Mouse (Mus musculus): Measurements from ENCODE around the gene 1700010B08Rik.
A peak's percentile ranks its signal among the peaks of the same experiment; 100 is the strongest.
"Not testable (repeated sequence)": the region's sequence is repeated elsewhere in the genome, so short reads cannot be mapped to it uniquely, and the experiment has no call there.

1700010B08Rik gene

DNA sequence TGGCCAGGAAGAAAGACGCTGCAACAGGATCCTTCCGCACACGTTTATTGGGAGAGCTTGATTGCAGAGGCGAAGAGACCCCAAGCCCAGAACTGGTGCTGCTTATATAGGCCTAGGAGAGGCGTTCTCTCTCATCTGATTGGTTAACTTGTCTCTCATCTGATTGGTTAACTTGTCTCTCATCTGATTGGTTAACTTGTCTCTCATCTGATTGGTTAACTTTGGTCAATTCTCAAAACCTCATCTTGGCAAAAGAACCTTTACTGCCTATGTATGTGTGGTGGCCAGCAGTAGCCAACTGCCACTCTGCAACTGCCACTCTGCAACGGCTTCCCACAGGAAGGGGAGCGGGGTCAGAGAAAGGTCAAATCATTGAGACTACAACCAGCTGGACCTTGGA lies at the start of gene 1700010B08Rik:
Gene 1700010B08Rik (plus strand): TSS at position 301 of the 400 bp plus-strand sequence.
- DNase-seq, result not testable (repeated sequence)

DNA sequence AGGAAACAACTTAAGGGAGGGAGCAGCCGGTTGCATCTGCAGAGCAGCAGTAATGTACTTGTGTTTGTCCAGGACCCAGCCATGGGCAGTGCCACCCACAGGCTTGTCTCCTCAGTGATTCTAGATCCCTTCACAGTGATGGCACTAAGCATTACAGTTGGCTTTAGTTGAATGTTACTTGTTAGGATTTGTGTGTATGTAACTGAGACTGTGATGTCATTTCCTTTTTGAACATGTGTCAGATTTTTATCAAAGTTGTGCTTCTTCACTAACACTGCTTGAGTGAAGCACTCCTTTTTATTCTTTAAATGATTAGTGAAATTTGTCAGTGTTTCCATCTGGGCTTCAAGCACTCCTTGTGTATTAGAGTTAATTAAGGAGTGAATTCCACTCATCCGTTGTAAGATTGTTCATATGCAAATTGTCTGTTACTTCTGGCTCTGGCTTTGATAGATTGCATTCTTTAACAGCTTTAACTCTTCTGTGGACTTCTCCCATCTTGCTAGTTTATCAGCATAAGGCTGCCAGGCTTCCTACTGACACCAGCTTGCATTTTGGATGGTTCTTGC lies 46.8 kb upstream of the 1700010B08Rik start:
- no peak for DNase-seq

DNA sequence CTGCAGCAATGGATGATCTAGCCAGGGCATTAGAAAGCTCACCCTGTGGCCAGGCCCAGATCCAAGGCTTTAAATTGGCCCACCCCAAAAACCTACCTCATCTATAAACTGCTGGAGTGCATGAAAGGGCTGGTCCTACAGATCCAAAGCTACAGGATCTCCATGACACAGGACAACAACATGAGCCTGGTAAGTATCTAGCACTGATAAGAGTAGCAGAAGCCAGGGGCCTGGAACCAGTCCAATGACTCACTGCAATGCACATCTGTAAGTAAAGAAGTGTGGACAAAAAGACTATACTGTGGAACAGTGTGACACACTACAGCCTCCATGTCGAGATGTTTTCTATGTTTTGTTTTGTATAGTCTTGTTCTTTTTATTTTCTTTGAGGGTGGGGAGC lies 45.7 kb upstream of the 1700010B08Rik start:
- no peak for DNase-seq

DNA sequence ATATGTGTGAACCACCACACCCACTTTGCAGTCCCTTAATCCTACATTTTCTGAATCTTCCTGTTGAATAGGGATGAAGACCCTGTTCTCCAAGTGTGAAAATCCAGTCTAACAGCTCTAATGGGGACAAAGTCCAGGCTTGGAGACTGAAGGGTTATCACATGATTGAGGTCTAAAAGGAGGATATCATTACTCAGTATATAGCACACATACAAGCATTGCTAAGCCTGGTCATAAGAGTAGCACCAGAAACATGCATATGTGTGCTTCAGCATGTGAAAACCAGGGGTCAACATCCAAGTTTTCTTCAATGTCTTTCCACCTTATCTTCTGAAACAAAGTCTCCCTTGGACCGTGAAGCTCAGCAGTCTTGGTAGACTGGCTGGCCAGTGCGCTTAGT lies 40.6 kb upstream of the 1700010B08Rik start:
- DNase-seq, result no peak

DNA sequence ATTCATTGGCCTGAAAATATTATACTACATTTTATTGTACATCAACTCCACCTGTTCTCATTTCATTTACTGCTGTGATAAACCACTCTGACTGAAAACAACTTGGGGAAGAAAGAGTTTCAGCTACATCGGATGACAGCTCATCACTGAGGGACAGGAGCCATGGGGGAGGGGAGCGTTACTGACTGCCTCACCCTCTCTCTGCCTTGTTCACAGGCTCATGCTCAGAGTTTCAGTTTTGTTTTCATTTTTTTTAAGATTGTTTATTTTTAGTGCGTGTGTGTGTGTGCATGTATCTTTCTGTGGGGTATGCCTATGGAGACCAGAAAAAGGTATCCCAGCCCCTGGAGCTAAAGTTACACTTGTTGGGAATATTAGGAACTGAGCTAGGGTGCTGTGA lies 40.0 kb upstream of the 1700010B08Rik start:
- no peak for DNase-seq

DNA sequence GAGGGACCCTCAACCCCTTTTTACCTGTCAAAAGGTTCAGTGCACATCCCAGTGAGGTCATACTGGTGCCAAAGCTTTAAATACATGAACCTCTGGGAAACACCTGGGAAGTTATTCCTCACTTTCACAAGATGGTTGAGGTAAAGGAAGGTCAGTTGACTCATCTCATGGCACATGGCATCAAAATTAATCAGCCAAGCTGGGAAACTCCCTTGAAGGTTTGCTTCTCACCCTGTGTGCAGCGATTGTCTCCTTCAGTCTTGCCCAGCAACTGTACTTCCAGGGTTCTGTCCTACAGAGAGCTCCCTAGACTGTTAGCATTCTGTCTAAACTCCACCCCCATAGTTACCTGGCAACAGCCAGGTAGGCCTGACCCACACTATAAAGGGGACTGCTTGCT lies 39.1 kb upstream of the 1700010B08Rik start:
- DNase-seq, result no peak

DNA sequence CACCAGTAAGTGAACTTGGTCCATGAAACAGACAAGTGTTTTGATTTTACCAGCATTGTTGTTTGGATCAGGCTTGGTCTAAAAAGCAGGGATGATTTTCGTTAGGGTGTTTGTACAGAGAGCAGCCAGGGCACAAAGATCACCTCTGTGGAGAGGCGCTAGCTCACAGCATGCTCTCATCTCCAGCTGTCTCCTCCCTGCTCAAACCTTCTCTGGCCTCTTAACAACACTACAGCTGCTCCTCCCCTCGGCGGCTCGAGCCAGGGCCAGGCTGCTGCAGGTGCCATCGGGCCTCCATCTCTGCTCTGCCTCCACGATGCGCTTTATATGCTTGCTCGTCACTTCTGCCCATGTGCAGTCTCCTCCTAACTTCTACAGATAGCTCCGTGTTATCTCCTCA lies 36.4 kb upstream of the 1700010B08Rik start:
- no peak for DNase-seq

DNA sequence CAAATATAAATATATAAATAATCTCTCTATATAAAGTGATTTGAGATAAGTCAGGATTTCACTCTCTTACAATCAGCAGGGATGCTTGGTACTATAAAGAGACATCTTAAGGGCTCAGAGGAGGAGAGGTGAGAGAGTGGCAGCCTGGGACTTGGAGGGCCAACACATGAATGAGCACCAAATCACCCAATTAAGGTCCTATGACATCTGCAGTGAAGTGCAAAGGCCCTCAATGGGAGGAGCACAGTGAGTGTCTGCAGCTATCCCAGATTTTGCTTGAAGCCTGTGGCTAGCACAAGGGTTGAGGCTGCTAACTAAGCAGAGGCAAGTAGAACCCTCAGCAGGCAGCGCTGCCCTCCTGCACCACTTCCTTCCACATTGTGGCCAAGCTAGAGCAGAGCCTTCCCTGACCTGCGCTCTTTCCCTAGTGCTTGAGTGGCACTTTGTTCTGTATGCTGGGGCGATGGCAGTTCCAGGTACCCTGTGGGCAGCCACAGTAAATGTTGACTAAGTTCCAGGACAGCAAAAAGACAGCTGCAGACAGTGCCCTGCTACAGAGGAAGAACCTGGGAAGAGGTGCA lies 33.3 kb upstream of the 1700010B08Rik start:
- DNase-seq, result peak in 1 of 2 experiments; percentile 11

DNA sequence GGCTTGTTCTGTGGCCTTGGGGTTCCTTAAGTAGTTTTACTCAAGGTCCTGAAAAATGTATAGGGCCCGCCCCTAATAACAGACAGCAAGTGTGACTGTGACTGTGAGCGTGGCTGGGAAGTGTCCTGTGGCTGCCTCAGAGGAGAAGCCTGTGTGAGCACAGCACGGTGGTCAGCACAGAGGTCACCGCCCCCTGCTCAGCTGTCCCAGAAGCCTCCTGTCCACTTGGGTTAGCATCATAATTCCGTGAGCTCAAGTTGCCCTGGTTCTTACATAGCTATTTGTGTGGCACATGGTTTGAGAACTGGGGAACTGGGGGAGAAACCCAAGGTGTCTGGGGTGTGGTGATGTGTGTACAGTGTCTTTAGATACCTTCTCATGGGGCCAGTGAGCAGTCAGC lies 31.9 kb upstream of the 1700010B08Rik start:
- no peak for DNase-seq

DNA sequence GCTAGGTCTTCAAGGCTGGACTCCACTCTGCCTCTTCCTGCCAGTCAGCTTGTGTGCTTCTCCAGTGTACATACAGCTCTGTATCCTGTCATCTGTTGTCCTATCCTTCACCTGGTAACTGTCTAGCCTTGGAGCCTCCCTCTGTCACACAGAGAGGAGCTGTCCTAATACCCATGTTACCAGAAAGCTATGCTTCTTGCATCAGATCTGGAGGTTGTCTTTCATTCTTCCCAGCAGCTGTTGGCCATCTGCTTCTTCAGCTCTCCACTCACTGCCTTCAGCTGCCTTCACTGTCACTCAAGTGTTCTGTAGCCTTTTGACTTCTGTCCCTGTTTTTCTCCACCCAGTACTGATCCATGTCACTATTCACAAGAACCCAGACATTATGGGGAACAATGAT lies 29.4 kb upstream of the 1700010B08Rik start:
- DNase-seq, result no peak

DNA sequence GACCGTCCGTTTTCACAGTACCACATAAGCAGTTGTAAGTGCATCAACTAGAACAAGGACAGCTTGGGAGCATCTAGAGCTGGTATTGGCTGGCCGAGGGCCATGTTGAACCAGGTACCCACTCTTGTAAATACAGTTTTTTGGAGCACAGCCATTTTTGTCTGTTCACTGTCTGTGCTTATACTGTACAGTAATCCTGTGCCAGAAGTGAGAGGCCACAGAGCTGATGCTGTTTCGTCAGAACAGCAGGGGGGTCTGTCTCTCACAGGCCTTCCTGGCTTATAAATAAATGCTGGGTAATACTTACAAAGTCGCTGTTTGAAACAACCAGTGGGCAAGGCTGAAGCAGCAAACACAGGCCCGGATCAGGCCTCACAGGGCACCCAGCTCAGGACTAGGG lies 27.5 kb upstream of the 1700010B08Rik start:
- DNase-seq, result no peak

DNA sequence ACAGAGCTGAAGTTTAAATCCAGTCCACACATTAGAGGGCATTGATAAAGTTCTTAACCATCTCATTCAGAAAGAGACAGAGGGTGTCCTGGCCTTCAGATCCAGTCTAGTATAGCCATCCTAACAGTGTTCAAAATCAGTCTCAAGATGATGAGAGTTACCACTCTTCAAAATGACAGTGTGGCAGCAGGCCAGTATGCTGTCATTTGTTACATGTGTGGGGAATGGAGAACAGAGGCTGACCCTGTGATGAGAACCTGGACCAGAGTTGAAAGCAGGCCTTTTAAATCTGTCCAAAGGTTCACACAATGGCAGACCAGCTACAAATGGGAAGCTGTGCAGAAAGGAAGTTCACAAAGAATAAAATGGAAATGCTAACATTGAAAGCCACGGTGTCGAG lies 26.5 kb upstream of the 1700010B08Rik start:
- DNase-seq, result no peak

DNA sequence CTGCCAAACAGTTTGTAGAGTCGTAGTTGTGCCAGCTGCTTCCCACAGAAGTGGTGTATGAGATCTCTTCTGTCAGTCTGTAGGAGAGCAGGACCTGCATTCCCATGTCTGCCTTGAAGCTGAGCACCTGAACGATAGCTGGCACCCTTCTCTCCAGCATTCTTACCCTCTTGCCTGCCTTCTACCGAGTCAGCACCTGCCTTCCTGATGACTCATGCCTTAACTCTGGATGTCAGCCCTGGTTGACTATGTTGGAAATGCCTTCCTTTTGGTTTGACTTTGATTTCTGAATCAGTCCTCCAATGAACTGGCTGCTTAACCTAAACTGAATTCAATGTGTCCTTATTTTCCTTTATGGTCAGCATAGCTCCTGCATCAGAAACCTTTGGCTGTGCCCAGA lies 20.4 kb upstream of the 1700010B08Rik start:
- no peak for DNase-seq

DNA sequence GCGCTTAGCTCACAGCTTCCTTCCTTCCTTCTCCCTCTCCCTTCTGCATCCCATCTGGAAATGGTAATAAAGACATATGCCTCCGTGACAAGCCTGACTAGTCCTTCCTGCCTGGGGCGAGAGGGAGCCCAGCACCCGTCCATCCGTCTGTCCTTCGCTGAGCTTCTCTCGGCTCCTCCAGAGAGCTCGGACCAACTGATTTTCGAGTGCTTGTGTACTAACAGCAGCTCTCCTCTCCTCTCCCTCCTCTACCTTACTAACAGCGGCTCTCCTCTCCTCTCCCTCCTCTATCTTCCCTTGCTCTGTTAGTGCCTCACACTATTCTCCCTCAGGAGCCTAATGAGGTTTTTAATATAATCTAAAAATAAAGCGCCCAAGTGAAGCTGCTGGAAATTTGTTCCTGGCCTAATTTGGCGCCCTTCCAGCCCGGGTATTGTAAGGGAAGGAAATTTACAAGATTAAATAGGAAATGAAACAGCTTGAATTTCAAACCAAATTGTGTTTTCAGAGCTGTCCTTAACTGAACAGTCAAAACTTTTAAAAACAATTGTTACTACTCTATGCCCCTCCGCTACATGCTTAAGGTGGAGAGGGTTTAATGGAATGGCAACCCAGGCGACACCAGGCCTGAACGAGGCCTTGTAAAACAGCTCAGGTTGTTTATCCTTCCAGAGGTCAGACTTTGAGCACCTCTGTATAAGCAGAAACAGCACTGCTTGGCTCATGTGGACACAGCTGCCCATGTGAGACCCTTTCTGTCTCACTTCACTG lies 16.9 kb upstream of the 1700010B08Rik start:
- DNase-seq, result no peak

DNA sequence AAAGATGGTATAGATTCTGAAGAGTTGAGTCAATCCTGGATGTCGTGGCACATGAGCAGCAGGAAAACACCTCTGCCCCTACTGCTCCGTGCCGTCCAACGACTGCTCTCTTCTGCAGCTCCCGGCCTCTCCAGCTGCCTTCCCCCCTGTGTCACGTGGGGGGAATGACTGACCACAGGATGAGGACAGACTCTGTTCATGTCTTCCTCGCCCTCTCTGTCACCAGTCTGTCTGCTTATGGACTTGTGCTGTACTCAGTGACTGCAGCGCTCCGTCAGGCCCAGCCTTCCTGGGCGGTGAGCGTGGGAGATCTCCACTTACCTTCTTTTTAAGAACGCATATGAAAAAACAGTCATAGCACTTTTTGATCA lies 16.4 kb upstream of the 1700010B08Rik start:
- DNase-seq, result no peak

DNA sequence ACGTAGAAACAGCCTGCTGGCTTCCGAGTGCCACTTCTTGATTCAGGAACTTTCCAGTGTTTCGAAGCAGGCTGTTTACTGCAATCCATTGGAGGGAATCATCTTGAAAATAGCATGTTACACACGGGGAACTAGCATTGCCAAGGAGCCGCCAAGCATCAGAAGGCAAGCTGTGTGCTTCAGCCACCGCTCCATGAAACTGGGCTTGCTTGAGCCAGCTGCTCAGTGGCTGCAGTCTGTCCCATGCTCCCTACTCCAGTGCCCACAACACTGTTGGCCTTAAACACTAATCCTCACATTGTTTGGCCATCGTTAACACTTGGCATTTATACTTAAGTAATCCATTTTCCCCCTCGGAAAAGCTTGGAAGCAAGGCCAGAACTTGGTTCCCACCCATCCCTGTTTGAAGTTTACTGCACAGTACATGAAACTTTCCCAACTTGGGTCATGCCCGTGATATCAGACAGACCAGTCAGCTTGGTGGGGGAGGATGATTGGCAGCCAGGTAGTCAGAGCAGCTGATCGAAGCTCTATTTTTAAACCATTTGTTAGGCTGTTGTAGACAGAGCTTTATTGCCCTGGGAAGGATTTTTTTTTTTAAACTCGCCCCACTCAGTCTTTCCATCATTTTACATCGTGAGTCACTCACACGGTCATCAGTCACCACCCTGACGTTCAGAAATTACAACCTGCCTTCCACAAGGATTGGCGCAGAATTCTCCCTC lies 13.2 kb upstream of the 1700010B08Rik start:
- no peak for DNase-seq

DNA sequence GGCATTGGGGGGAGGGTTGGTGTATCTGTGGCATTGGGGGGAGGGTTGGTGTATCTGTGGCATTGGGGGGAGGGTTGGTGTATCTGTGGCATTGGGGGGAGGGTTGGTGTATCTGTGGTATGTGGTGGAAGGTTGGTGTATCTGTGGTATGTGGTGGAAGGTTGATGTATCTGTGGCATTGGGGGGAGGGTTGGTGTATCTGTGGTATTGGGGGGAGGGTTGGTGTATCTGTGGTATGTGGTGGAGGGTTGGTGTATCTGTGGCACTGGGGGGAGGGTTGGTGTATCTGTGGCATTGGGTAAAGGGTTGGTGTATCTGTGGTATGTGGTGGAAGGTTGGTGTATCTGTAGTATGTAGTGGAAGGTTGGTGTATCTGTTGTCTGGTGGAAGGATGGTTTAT lies 11.6 kb upstream of the 1700010B08Rik start:
- DNase-seq, result not testable (repeated sequence)

DNA sequence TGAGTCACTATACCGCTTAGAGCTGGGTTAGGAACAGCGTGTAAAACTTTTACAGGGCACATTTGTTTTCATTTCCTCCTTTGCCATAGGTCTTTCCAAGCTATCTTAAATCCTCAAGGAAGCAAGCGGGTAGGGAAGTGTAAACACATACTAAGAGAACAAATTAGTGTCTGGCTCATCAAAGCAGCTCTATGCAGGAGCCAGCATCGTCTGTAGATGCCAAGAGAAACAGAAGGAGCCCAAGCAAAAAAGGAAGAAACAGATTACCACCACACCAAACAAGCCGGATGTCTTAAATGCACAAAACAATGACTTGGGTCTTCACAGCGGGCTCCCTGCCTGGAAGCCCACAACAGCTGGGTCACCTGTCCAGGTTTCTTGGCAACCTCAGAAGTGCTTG lies 9.0 kb upstream of the 1700010B08Rik start:
- DNase-seq, result no peak

DNA sequence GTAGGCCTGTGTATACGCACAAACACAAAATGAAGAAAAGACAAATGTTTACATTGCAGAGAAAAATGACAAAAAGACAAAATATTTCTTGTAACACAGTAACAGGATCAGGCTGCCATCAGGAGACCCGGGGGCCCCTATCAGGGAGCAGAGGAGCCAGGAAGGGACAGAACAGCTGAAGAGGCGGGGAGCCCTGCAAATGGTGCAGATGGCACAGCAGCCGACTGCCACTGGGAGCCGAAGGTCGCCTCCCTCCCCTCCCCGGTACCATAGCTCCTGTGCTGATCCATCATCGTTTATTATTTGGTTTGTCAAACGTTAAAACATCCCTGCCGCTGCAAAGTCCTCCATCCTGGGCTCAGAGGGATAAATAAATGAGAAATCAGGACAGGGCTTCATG lies 6.6 kb upstream of the 1700010B08Rik start:
- no peak for DNase-seq

DNA sequence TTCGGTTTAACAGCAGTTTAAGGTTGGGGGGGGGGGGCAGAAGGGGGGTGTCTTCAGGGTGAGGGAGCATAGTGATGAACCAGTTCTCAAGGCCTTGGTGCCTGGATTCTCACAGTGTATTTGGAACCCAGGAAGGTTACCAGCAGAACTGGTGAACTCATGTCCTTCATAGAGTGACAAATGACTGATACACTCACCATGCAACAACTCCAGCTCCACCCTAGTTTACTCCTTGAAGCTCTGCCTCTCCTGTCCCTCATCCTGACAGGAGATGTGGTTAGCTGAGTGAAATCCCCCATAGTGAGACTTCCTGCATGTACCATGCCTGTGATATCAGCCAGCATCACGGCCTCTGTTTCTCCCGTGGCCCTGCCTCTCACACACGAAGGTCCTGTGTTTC lies 6.0 kb upstream of the 1700010B08Rik start:
- DNase-seq, result no peak

DNA sequence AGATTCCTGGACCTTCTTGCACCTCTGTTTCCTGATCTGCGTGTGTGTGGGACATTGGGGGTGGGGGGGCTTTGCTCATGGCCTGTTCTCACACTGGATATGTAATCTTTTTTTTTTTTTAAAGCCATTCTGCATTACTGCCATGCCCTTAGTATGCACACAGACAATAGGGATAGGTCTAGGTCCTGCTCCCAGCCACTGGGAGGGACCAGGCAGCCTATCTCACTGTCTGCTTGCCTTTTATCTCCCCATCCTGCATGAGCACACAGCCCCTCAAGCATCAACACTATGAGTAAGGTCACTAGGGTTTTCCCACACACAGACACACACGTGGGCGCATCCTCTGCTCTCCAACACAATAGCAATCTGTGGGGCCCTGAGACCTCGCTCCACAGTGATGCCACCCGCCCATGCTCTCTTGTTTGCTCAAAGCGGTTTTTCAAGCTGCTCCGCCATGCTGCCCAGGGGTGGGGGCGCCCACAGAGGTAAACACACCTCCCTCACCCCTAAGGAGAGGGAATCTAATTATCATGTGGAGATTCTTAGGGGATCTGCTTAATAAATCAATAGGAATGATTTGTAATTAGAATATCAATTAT lies 4.5 kb upstream of the 1700010B08Rik start:
- no peak for DNase-seq

DNA sequence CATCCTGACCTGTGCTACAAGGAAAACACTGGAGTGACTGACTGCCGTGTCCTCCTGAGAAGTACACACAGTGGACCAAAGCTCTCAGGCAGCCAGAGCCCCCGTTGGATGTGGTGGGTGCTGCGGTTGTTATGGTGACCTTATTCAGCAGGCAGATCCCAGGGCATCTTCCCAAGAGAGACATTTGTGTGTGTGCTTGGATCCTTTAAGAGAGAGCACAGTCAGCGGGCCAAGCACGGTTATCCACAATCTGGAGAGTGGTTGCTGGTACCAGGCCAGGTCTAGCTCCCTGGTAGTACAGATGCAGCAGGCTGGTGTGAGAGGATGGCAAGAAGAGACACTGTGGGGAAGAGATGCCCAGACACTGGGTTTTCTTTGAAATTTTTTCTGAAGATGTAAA lies 2.2 kb upstream of the 1700010B08Rik start:
- DNase-seq, result no peak

DNA sequence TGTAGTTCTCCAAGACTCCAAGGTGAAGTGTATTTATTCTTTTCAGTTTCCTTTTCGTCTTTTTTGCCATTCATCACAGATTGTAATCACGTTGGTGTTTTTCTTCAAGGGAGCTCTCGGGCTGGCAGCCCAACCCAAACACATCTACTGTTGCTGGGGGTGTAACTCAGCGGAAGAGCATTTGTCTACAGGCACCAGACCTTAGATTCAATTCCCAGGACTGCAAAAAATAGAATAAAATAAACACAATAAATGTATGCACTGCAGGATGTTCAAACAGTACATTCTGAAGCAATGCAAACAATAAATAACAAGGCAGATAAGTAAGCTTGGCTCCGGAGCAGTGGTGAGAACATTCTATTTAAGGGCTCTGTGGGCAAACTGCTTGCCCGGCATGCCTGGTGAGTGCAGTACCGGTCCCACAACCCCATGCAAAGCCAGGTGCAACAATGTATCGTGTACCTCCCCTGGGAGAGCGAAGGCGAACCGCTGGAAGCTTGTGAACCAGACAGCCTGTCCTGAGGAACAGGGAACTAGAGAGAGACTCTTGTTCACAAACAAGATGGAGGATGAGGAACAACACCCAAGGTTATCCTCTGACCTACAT lies 3.1 kb downstream of the 1700010B08Rik start:
- no peak for DNase-seq
